Mouse (Mus musculus) heart, embryonic 15.5 days (tissue): Measurements from ENCODE around the gene Plekhj1. TPM values are rescaled to one million over a fixed set of nuclear protein-coding genes. Genes with fewer than 3 reads are reported as not detected.
A peak's percentile ranks its signal among the peaks of the same experiment; 100 is the strongest.

ENCODE experiments used
- ATAC-seq: fragments of 200-750 bp; cut with Nextera tagmentation; replicated peaks from 2 replicates; pipeline ENCODE4 v1.8.0; 2017; ENCODE audit warnings: low read depth, moderate TSS enrichment; ENCODE audit not compliant: insufficient number of reproducible peaks, insufficient read depth, low FRiP score
- H3K27ac ChIP-seq: fragments of 300-500 bp; sonication (generic); 2 replicates; pipeline ENCODE4 v1.5.1; 2015; ENCODE audit warnings: mild to moderate bottlenecking, inconsistent platforms
- H3K27me3 ChIP-seq: fragments of 300-500 bp; sonication (generic); 2 replicates; pipeline ENCODE4 v1.6.1; 2015; ENCODE audit warnings: inconsistent platforms
- H3K36me3 ChIP-seq: fragments of 300-500 bp; sonication (generic); 2 replicates; pipeline ENCODE4 v1.6.1; 2015; ENCODE audit warnings: mild to moderate bottlenecking, inconsistent platforms
- H3K4me1 ChIP-seq: fragments of 300-500 bp; sonication (generic); replicated peaks from 2 replicates; pipeline ENCODE4 v1.6.1; 2015; ENCODE audit warnings: inconsistent platforms
- H3K4me2 ChIP-seq: fragments of 300-500 bp; sonication (generic); 2 replicates; pipeline ENCODE4 v1.6.1; 2015; ENCODE audit warnings: inconsistent platforms, mild to moderate bottlenecking, moderate library complexity
- H3K4me3 ChIP-seq: fragments of 300-500 bp; sonication (generic); 2 replicates; pipeline ENCODE4 v1.5.1; 2015; ENCODE audit warnings: mild to moderate bottlenecking, inconsistent platforms
- H3K9ac ChIP-seq: fragments of 300-500 bp; sonication (generic); 2 replicates; pipeline ENCODE4 v1.6.1; 2015; ENCODE audit warnings: mild to moderate bottlenecking, inconsistent platforms
- H3K9me3 ChIP-seq: fragments of 300-500 bp; sonication (generic); replicated peaks from 2 replicates; pipeline ENCODE4 v1.6.1; 2016; ENCODE audit warnings: inconsistent platforms
- WGBS: fragments of 180-500 bp; shearing (Covaris S2); methylation state at CpG from one replicate; pipeline ENCODE4 v1.1.7; 2015; ENCODE audit warnings: mixed read lengths; 5-methylcytosine and 5-hydroxymethylcytosine counted together
- polyA plus RNA-seq: library from polyadenylated mRNA; unstranded; fragments of >200 nt; fragmentation: Nextera tagmentation; extraction: Ambion mirVana; gene quantifications from 2 replicates; pipeline ENCODE4 v1.2.1, GENCODE M21; 2015

The Plekhj1 gene
- polyA plus RNA-seq, 1 experiment from 2014 or later = 65.2 TPM

DNA sequence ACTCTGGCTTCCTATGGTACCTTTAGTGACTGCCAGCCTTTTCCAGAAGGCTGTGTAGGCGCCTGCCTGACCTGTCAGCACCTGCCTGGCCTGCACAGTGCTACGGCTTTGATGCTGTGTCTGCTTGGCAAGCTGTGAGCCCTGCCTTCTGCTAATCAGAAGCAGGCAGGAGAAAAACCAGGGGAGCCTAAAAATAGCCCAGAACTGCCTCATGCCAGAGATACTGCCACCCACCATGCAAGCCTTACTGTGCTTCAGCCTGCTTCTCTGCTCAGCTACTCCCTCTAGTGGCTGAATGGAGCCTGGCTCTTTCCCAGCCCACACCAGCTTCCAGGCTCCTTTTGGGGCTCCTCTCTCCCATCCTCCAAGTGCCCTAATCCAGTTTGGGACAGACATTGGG is 23.9 kb downstream of the Plekhj1 start:
- 13% methylated on average over 2 of the region's 2 CpGs for WGBS
- H3K4me2 ChIP-seq = no peak overlapping the region
- H3K9ac ChIP-seq = no peak overlapping the region
- peaks cover 49% of the 10 kb centered on the region for H3K4me1 ChIP-seq
- no peak overlapping the region for H3K4me3 ChIP-seq
- peak; percentile 96 for ATAC-seq
- H3K36me3 ChIP-seq = peaks cover 73% of the 10 kb centered on the region
- no peaks in the 10 kb centered on the region for H3K27me3 ChIP-seq
- H3K27ac ChIP-seq = peak overlapping the region; percentile 93
- no peaks in the 10 kb centered on the region for H3K9me3 ChIP-seq

DNA sequence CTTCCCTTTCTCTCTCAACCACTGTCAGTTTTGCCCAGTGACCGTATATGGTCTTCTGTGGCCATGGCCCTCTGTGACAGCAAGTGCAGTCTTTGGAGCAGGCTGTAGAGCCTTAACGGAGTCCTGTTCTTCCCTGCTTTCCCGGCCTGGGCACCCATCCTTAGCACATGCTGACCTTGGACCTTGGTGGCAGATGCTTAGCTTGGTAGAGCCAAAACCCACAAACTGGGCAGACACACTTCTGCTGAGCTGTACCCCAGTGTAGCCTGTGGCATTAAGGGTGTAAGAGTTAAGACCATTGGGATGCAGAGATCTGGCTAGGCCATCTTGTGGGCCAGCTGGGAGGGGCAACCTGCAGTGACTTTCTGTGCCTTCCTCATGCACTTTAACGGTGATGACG is 24.6 kb downstream of the Plekhj1 start:
- H3K4me2 ChIP-seq = peak overlapping the region; percentile 7; the same call in 1 of the 2 replicates
- no peaks in the 10 kb centered on the region for H3K9me3 ChIP-seq
- H3K4me3 ChIP-seq = no peak overlapping the region
- H3K9ac ChIP-seq = no peak overlapping the region
- peaks cover 71% of the 10 kb centered on the region for H3K36me3 ChIP-seq
- H3K27ac ChIP-seq = peak overlapping the region; percentile 93
- H3K4me1 ChIP-seq = peaks cover 53% of the 10 kb centered on the region
- no peak for ATAC-seq
- 49% methylated on average over 5 of the region's 5 CpGs for WGBS
- no peaks in the 10 kb centered on the region for H3K27me3 ChIP-seq

DNA sequence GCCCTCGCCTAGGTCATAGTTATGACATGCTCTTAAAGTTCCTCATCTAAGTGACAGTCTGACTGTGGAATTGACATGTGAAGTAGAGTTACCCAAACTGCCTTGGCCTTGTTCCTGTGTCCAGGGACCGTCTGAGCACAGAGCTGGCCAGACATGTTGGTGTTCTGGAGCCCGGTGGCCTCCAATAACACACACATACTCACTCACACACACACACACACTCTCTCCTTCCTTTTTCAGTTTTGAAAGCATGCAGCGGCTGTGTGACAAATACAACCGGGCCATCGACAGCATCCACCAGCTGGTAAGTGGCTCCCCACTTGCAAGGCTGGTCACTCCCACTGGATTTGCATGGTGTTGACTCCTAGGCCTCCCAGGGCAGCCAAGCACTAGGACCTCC is 30.1 kb downstream of the Plekhj1 start:
- H3K27me3 ChIP-seq = no peaks in the 10 kb centered on the region
- 85% methylated on average over 6 of the region's 6 CpGs for WGBS
- H3K4me2 ChIP-seq = no peak overlapping the region
- H3K4me3 ChIP-seq = no peak overlapping the region
- no peak for ATAC-seq
- peaks cover 78% of the 10 kb centered on the region for H3K36me3 ChIP-seq
- no peak overlapping the region for H3K27ac ChIP-seq
- H3K4me1 ChIP-seq = peaks cover 31% of the 10 kb centered on the region
- H3K9me3 ChIP-seq = no peaks in the 10 kb centered on the region
- no peak overlapping the region for H3K9ac ChIP-seq

DNA sequence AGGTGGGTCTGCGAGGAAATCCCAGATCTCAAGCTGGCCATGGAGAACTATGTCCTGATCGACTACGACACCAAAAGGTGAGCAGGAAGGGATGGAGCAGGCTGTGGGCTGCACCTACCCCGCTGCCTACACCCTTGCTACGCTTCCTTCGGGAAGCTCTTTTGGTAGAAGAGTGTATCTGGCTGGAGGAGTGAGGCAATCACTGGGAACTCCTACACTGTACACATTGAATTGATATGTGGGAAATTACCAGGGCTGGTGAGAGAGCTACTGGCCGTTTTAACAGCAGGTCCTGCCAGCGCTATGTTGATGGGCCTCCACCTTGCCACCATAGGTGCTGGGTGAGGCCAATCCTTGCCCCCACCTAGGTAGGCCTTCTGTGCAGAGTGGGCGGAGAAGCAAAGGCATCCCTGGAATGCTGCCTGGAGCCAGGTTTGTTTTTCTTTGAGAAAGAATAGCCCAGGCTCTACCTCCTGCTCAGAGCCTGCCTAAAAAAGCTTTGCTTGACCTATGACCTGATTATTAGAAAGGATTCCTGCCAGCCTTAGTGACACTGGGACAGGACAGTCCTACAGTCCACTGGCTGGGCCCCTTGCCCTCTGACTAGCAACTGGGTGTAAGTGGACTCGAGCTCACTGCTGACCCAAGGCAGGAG is 32.1 kb downstream of the Plekhj1 start:
- H3K4me1 ChIP-seq = peaks cover 35% of the 10 kb centered on the region
- peak overlapping the region; percentile 17 for H3K27ac ChIP-seq
- 73% methylated on average over 10 of the region's 10 CpGs for WGBS
- H3K4me2 ChIP-seq = no peak overlapping the region
- H3K4me3 ChIP-seq = no peak overlapping the region
- H3K27me3 ChIP-seq = no peaks in the 10 kb centered on the region
- peaks cover 59% of the 10 kb centered on the region for H3K36me3 ChIP-seq
- ATAC-seq = no peak
- H3K9me3 ChIP-seq = no peaks in the 10 kb centered on the region
- no peak overlapping the region for H3K9ac ChIP-seq

DNA sequence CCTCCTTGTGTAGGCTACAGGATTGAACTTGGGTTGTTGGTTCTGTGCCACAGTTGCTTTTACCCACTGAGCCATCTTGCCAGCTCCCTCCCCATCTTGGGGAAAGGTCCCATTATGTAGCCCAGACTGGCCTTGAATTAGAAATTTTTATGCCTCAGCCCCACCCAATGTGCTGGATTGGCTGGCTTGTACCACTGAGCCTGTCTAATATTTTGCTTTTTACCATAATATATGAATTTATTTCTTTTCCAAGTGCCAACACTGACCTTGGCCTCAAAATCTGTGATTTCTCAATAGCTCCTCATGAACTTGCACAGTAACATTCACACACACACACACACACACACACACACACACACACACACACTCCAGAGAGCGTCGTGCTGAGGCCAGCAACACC is 32.7 kb downstream of the Plekhj1 start:
- H3K9ac ChIP-seq = no peak overlapping the region
- no peak overlapping the region for H3K4me2 ChIP-seq
- no peak for ATAC-seq
- no peaks in the 10 kb centered on the region for H3K9me3 ChIP-seq
- no peaks in the 10 kb centered on the region for H3K27me3 ChIP-seq
- peaks cover 53% of the 10 kb centered on the region for H3K36me3 ChIP-seq
- peaks cover 40% of the 10 kb centered on the region for H3K4me1 ChIP-seq
- H3K27ac ChIP-seq = peak overlapping the region; percentile 17; the same call in 1 of the 2 replicates
- no peak overlapping the region for H3K4me3 ChIP-seq
- WGBS = 61% methylated on average over 2 of the region's 2 CpGs

DNA sequence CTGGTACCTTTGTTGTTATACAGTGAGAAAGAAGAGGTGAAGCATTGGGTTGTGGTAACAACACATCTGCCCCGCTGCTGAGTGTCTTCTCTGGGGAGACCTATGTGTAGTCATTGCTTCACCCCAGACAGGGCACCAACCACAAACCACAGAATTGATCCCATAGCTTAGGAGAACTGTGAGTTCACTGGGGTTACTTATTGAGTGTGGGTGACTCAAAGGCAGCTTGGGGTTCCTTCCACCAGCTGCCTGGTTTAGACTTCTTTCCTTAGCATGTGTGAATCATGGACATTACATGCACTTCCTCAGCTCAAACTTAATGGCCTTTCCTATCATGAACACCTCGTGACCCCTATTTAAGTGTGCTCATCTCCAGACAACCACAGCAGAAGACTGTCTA is 34.9 kb downstream of the Plekhj1 start:
- peaks cover 58% of the 10 kb centered on the region for H3K4me1 ChIP-seq
- WGBS = 83% methylated on average over 2 of the region's 2 CpGs
- H3K9ac ChIP-seq = no peak overlapping the region
- no peak for ATAC-seq
- no peaks in the 10 kb centered on the region for H3K27me3 ChIP-seq
- H3K4me3 ChIP-seq = no peak overlapping the region
- H3K9me3 ChIP-seq = no peaks in the 10 kb centered on the region
- H3K4me2 ChIP-seq = no peak overlapping the region
- no peak overlapping the region for H3K27ac ChIP-seq
- H3K36me3 ChIP-seq = peaks cover 33% of the 10 kb centered on the region

DNA sequence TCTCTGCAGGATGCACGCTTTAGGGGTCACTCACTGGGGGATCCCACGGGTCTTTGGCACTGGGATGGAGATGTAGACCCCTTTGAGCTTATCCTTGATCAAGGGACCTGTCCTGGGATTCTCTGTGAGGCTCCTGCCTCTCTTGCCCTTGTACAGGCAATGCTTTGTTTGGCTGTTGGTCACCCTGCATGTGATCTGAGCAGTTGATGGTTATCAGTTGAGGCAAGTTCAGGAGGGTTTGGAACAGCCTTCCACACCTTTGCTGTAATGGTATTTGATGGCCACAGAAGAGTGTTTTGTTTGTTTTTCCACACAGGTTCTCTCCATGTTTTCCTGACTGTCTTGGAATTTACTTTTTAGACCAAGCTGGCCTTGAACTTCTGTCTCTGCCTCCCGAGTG is 36.6 kb downstream of the Plekhj1 start:
- Histone ChIP-seq H3K9me3 (no peaks in the 10 kb centered on the region), H3K4me3 (no peak overlapping the region), H3K36me3 (peaks cover 19% of the 10 kb centered on the region; the same call in 1 of the 2 replicates), H3K4me1 (peaks cover 74% of the 10 kb centered on the region), H3K27ac (no peak overlapping the region), H3K27me3 (no peaks in the 10 kb centered on the region), H3K4me2 (no peak overlapping the region), H3K9ac (no peak overlapping the region)
- 61% methylated on average over 3 of the region's 3 CpGs for WGBS
- no peak for ATAC-seq

DNA sequence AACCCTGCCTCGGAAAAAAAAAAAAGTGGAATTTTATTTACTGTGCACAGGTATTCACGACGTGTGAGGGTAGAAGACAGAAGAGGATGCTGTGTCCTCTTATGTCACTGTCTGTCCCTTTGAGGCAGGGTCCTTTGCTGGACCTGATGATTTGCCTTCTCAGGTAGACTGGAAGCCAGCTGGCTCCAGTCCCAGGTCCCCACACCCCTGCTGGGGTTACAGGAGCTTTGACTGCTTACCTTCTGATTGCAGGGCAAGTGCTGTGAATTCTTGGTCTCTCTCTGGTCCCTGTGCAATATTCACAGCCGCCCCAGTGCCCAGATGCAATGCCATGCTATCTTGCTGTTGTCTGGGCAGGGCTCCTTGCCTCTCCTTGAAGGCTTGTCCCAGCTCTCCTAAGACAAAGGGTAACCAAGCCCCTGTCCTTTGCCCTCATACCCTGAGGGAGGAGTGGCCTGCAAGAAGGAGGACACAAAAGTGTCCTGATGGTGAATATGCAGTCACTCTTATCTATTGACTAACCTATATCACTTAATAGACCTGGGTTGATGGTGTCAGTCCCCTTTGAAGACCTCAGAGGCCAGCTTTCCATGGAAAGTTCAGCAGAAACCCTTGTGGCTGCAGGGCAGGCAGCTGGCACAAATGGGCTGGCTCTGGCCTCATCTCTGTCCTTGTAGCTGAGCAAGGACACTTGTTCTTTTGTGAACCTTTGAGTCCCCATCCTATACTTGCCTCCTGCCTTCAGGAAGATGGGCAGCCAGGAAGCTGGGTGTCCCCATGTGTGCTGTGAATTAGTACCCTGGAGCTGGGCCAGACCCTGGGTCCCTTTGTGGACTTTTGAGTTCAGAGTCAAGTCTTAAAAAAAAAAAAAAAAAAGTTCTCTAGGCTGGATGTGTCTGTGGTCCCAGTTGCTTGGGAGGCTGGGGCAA is 37.6 kb downstream of the Plekhj1 start:
- peaks cover 11% of the 10 kb centered on the region; the same call in 1 of the 2 replicates for H3K36me3 ChIP-seq
- H3K27ac ChIP-seq = peak overlapping the region; percentile 46
- no peaks in the 10 kb centered on the region for H3K27me3 ChIP-seq
- H3K4me1 ChIP-seq = peaks cover 75% of the 10 kb centered on the region
- no peaks in the 10 kb centered on the region for H3K9me3 ChIP-seq
- no peak overlapping the region for H3K4me3 ChIP-seq
- H3K9ac ChIP-seq = no peak overlapping the region
- H3K4me2 ChIP-seq = peak overlapping the region; percentile 2; the same call in 1 of the 2 replicates
- 70% methylated on average over 4 of the region's 4 CpGs for WGBS
- ATAC-seq = no peak

DNA sequence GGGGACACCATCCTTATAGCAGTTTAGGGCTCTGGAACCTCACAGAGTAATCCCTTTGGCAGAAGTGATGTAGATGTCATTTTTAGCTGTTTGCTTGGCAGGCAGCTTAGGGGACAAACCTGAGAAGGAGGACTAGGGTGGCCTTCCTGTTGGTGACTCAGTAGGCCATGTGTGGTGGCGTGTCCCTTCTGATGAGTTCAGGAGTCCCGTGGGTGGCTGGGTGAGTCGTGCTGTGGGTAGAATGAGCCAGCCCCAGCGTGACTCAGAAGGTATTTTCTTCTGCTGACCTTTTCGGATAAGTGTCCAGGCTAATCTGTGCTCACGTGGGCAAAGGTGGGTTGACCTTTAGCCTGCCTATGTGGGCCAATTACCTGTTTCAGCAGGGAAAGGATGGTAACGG is 39.8 kb downstream of the Plekhj1 start:
- no peaks in the 10 kb centered on the region for H3K27me3 ChIP-seq
- 54% methylated on average over 7 of the region's 7 CpGs for WGBS
- ATAC-seq = no peak
- 0 out of 2 replicates have a peak overlapping the region, but pooled peaks have one; percentile 5 for H3K9ac ChIP-seq
- no peaks in the 10 kb centered on the region for H3K36me3 ChIP-seq
- peaks cover 75% of the 10 kb centered on the region for H3K4me1 ChIP-seq
- H3K9me3 ChIP-seq = no peaks in the 10 kb centered on the region
- H3K4me3 ChIP-seq = no peak overlapping the region
- H3K27ac ChIP-seq = peak overlapping the region; percentile 87
- H3K4me2 ChIP-seq = no peak overlapping the region

DNA sequence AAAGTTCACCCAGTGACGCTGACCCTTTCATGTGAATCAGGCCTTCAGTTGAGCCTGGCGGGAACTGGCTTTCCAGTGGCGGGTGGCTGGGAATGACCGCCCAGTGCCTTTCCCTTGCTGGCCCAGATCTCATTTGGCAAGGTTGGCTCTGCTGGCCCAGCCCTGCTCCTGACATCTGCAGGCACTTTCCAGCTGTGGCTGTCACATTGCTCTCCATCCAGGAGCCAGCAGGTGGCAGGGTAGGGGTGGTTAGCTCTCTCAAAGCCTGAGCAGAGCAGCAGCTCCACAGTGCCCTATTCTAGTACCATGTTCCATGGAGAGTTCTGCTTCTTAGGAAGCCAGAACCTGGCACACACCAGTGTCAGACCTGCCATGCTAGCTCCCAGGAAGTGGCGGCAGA is 40.7 kb downstream of the Plekhj1 start:
- peak overlapping the region; percentile 89; the same call in 1 of the 2 replicates for H3K4me3 ChIP-seq
- no peak overlapping the region for H3K9ac ChIP-seq
- ATAC-seq = peak; percentile 40
- no peaks in the 10 kb centered on the region for H3K27me3 ChIP-seq
- peaks cover 70% of the 10 kb centered on the region for H3K4me1 ChIP-seq
- H3K4me2 ChIP-seq = peak overlapping the region; percentile 74
- 25% methylated on average over 5 of the region's 5 CpGs for WGBS
- H3K36me3 ChIP-seq = no peaks in the 10 kb centered on the region
- peak overlapping the region; percentile 87 for H3K27ac ChIP-seq
- H3K9me3 ChIP-seq = no peaks in the 10 kb centered on the region

DNA sequence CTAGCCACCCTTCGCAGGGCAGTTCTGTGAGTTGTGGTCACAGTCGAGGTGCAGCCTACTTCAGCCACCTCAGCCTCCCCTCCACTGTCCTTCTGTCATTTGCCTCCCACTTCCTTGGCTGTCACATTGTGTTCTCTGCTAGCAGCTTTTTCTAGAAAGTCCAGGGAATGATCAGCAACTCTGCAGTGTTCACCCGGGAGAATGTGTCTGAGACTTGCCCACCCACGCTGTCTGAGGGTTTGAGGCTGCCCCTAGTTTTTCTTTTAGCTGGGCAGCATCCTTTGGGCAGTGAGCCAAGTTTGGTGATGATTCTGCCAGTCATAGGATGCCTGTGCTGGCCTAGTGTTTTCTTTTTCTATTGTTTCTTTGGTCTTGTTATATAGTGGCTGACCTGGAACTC is 41.5 kb downstream of the Plekhj1 start:
- 54% methylated on average over 4 of the region's 4 CpGs for WGBS
- Histone ChIP-seq H3K4me2 (peak overlapping the region; percentile 74), H3K9ac (peak overlapping the region; percentile 90; the same call in 1 of the 2 replicates), H3K4me3 (peak overlapping the region; percentile 89), H3K27ac (peak overlapping the region; percentile 87), H3K9me3 (no peaks in the 10 kb centered on the region), H3K36me3 (no peaks in the 10 kb centered on the region), H3K4me1 (peaks cover 73% of the 10 kb centered on the region), H3K27me3 (no peaks in the 10 kb centered on the region)
- no peak for ATAC-seq
